Mouse (Mus musculus) embryonic facial prominence, embryonic 15.5 days (tissue): Measurements from ENCODE around the gene Kcnq1. TPM values are rescaled to one million over a fixed set of nuclear protein-coding genes. Genes with fewer than 3 reads are reported as not detected.
A peak's percentile ranks its signal among the peaks of the same experiment; 100 is the strongest.

Experiments
- ATAC-seq: fragments of 200-750 bp; cut with Nextera tagmentation; 2 replicates; pipeline ENCODE4 v1.8.0; 2017; ENCODE audit warnings: low read depth, moderate TSS enrichment; ENCODE audit not compliant: insufficient number of reproducible peaks, low FRiP score, low TSS enrichment
- H3K27ac ChIP-seq: fragments of 300-500 bp; sonication (generic); replicated peaks from 2 replicates; pipeline ENCODE4 v1.5.1; 2015; ENCODE audit warnings: mild to moderate bottlenecking, inconsistent platforms
- H3K27me3 ChIP-seq: fragments of 300-500 bp; sonication (generic); 2 replicates; pipeline ENCODE4 v1.6.1; 2015; ENCODE audit warnings: inconsistent platforms
- H3K36me3 ChIP-seq: fragments of 300-500 bp; sonication (generic); 2 replicates; pipeline ENCODE4 v1.6.1; 2015; ENCODE audit warnings: mild to moderate bottlenecking, inconsistent platforms
- H3K4me1 ChIP-seq: fragments of 300-500 bp; sonication (generic); 2 replicates; pipeline ENCODE4 v1.6.1; 2015; ENCODE audit warnings: inconsistent platforms
- H3K4me2 ChIP-seq: fragments of 300-500 bp; sonication (generic); replicated peaks from 2 replicates; pipeline ENCODE4 v1.6.1; 2015; ENCODE audit warnings: mild to moderate bottlenecking, inconsistent platforms
- H3K4me3 ChIP-seq: fragments of 300-500 bp; sonication (generic); replicated peaks from 2 replicates; pipeline ENCODE4 v1.5.1; 2015; ENCODE audit warnings: mild to moderate bottlenecking, inconsistent platforms
- H3K9ac ChIP-seq: fragments of 300-500 bp; sonication (generic); 2 replicates; pipeline ENCODE4 v1.6.1; 2015; ENCODE audit warnings: inconsistent platforms
- H3K9me3 ChIP-seq: fragments of 300-500 bp; sonication (generic); replicated peaks from 2 replicates; pipeline ENCODE4 v1.6.1; 2016; ENCODE audit warnings: inconsistent platforms
- WGBS: fragments of 180-500 bp; shearing (Covaris S2); methylation state at CpG from one replicate; pipeline ENCODE4 v1.1.7; 2015; 5-methylcytosine and 5-hydroxymethylcytosine counted together
- polyA plus RNA-seq: library from polyadenylated mRNA; unstranded; fragments of >200 nt; fragmentation: Nextera tagmentation; extraction: Ambion mirVana; gene quantifications from 2 replicates; pipeline ENCODE4 v1.2.1, GENCODE M21; 2015

Kcnq1 gene
- polyA plus RNA-seq, 1 experiment from 2014 or later: 1.4 TPM

GRCm38 (mm10) chr7:143419585-143420160, 313.5 kb downstream of the Kcnq1 start:
- Histone ChIP-seq H3K4me2 (no peak overlapping the region), H3K27me3 (no peaks in the 10 kb centered on the region), H3K27ac (no peak overlapping the region), H3K9ac (no peak overlapping the region), H3K9me3 (no peaks in the 10 kb centered on the region), H3K4me1 (peaks cover 22% of the 10 kb centered on the region), H3K36me3 (no peaks in the 10 kb centered on the region), H3K4me3 (no peak overlapping the region)
- no peak for ATAC-seq
- 79% methylated on average over 4 of the region's 4 CpGs for WGBS

GRCm38 (mm10) chr7:143428142-143428813, 322.1 kb downstream of the Kcnq1 start:
- no peak overlapping the region for H3K4me3 ChIP-seq
- no peak overlapping the region for H3K4me2 ChIP-seq
- no peaks in the 10 kb centered on the region for H3K36me3 ChIP-seq
- no peak for ATAC-seq
- H3K4me1 ChIP-seq: peaks cover 4% of the 10 kb centered on the region; the same call in 1 of the 2 replicates
- H3K27ac ChIP-seq: no peak overlapping the region
- 71% methylated on average over 23 of the region's 23 CpGs for WGBS
- H3K9ac ChIP-seq: no peak overlapping the region
- H3K9me3 ChIP-seq: no peaks in the 10 kb centered on the region
- no peaks in the 10 kb centered on the region for H3K27me3 ChIP-seq

DNA sequence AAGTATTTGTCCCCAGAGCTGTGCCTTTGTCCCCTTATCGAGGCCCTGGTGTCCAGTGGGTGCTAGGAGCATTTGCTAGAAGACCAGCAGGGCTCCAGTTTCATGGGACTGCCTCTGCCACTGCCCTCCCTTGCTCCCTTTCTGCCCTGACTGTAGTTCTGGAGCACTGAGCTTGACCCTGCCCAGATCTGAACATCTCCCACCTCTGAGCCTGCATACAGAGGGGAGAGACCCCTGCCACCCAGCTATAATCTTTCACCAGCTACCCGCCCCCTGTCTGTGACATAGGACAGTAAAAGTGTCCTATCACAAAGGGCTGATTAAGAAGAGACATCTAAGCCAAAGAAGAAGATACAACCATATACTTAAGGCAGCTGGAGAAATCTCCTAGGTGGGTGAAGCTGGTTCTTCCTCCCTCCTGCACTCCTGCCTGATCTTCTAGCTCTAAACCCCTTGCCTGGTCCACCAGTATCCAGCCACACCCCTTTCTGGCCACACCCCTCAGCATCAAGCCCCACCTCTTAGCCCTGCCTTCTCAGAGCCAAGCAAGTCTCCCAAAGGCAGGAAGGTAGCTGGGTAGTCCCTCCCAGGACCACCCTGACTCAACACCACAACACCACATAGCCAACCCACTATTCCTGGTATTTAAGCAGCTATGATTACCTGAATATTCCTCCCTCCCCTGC, 322.8 kb downstream of the Kcnq1 start:
- Histone ChIP-seq H3K4me2 (no peak overlapping the region), H3K9me3 (no peaks in the 10 kb centered on the region), H3K36me3 (no peaks in the 10 kb centered on the region), H3K27ac (no peak overlapping the region), H3K27me3 (no peaks in the 10 kb centered on the region), H3K4me1 (peaks cover 8% of the 10 kb centered on the region; the same call in 1 of the 2 replicates), H3K9ac (no peak overlapping the region), H3K4me3 (no peak overlapping the region)
- 76% methylated on average over 2 of the region's 2 CpGs for WGBS
- no peak for ATAC-seq

DNA sequence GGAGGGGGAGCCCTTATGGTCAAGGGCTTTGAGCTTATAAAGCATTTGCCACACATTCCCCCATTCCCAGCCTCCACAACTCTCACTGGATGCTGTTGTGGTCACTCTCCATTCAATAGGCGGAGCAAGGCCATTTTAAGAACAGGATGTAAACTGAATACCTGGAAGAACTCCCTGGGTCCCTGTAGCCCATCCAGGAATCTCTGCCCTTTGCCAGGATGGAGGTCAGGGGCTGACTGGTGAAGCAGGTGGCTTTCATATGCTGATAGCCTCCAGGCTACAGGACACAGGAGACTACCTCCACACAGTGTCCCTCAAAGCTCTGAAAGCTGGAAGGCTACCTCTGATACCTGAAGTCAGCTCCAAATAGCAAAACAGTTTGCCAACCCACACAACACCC, 326.5 kb downstream of the Kcnq1 start:
- Histone ChIP-seq H3K27me3 (no peaks in the 10 kb centered on the region), H3K4me3 (no peak overlapping the region), H3K4me2 (no peak overlapping the region), H3K27ac (no peak overlapping the region), H3K4me1 (peaks cover 12% of the 10 kb centered on the region), H3K36me3 (no peaks in the 10 kb centered on the region), H3K9ac (no peak overlapping the region), H3K9me3 (no peaks in the 10 kb centered on the region)
- WGBS: 71% methylated on average over 1 of the region's 1 CpGs
- no peak for ATAC-seq

GRCm38 (mm10) chr7:143433331-143433730, 327.2 kb downstream of the Kcnq1 start:
- Histone ChIP-seq H3K4me1 (peaks cover 17% of the 10 kb centered on the region), H3K9me3 (no peaks in the 10 kb centered on the region), H3K4me3 (no peak overlapping the region), H3K27ac (no peak overlapping the region), H3K27me3 (no peaks in the 10 kb centered on the region), H3K36me3 (no peaks in the 10 kb centered on the region), H3K9ac (0 out of 2 replicates have a peak overlapping the region, but pooled peaks have one; percentile 0), H3K4me2 (no peak overlapping the region)
- 65% methylated on average over 7 of the region's 7 CpGs for WGBS
- ATAC-seq: no peak

- H3K36me3 ChIP-seq: no peaks in the 10 kb centered on the region
- WGBS: 21% methylated on average over 18 of the region's 18 CpGs
- H3K27me3 ChIP-seq: peaks cover under 1% of the 10 kb centered on the region; the same call in 1 of the 2 replicates
- H3K9me3 ChIP-seq: no peaks in the 10 kb centered on the region
- peak overlapping the region; percentile 90 for H3K4me2 ChIP-seq
- H3K9ac ChIP-seq: peak overlapping the region; percentile 53
- 0 out of 2 replicates have a peak, but pooled peaks have one; percentile 29 for ATAC-seq
- peaks cover 20% of the 10 kb centered on the region for H3K4me1 ChIP-seq
- no peak overlapping the region; the same call in 1 of the 2 replicates for H3K27ac ChIP-seq
- peak overlapping the region; percentile 49 for H3K4me3 ChIP-seq
These were observed 331.2 kb downstream of the Kcnq1 start for GRCm38 (mm10) chr7:143437231-143437893.

- no peaks in the 10 kb centered on the region for H3K9me3 ChIP-seq
- H3K27ac ChIP-seq: peak overlapping the region; percentile 34; the same call in 1 of the 2 replicates
- H3K4me1 ChIP-seq: peaks cover 19% of the 10 kb centered on the region
- H3K9ac ChIP-seq: peak overlapping the region; percentile 53
- peak overlapping the region; percentile 49 for H3K4me3 ChIP-seq
- ATAC-seq: no peak; the same call in 1 of the 2 replicates
- peaks cover 7% of the 10 kb centered on the region; the same call in 1 of the 2 replicates for H3K27me3 ChIP-seq
- H3K36me3 ChIP-seq: no peaks in the 10 kb centered on the region
- WGBS: under 1% methylated on average over 62 of the region's 63 CpGs
- peak overlapping the region; percentile 90 for H3K4me2 ChIP-seq
These were observed 331.9 kb downstream of the Kcnq1 start for GRCm38 (mm10) chr7:143437894-143438581.

DNA sequence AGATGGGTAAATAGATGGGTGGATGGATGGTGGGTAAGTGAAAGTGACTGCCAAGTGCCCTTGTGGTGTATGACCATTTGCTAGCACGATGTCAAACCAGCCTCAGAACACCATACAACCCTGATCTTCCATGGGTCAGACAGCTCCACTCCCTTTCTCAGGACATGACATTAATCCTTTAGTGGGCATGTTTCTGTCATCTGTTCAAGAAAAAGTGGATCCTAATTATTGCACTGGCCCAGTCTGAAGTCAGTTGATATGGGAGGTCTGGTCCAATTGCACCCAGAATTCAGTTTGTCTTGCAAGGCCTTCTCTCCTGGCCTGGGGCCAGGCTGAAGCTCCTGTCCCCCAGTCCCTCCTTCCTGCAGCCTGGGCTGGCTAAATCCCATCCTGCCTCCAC, 332.8 kb downstream of the Kcnq1 start:
- H3K4me1 ChIP-seq: peaks cover 12% of the 10 kb centered on the region
- H3K27me3 ChIP-seq: peaks cover 16% of the 10 kb centered on the region
- no peak for ATAC-seq
- H3K9ac ChIP-seq: no peak overlapping the region
- H3K27ac ChIP-seq: no peak overlapping the region
- H3K36me3 ChIP-seq: no peaks in the 10 kb centered on the region
- H3K4me3 ChIP-seq: no peak overlapping the region
- 57% methylated on average over 1 of the region's 1 CpGs for WGBS
- H3K4me2 ChIP-seq: no peak overlapping the region
- no peaks in the 10 kb centered on the region for H3K9me3 ChIP-seq

GRCm38 (mm10) chr7:143444580-143444954, 338.4 kb downstream of the Kcnq1 start:
- Histone ChIP-seq H3K4me2 (peak overlapping the region; percentile 68; the same call in 1 of the 2 replicates), H3K27me3 (peaks cover 54% of the 10 kb centered on the region), H3K9ac (no peak overlapping the region), H3K4me1 (peaks cover 18% of the 10 kb centered on the region), H3K27ac (no peak overlapping the region), H3K4me3 (no peak overlapping the region), H3K36me3 (no peaks in the 10 kb centered on the region), H3K9me3 (no peaks in the 10 kb centered on the region)
- WGBS: 49% methylated on average over 8 of the region's 8 CpGs
- ATAC-seq: no peak

DNA sequence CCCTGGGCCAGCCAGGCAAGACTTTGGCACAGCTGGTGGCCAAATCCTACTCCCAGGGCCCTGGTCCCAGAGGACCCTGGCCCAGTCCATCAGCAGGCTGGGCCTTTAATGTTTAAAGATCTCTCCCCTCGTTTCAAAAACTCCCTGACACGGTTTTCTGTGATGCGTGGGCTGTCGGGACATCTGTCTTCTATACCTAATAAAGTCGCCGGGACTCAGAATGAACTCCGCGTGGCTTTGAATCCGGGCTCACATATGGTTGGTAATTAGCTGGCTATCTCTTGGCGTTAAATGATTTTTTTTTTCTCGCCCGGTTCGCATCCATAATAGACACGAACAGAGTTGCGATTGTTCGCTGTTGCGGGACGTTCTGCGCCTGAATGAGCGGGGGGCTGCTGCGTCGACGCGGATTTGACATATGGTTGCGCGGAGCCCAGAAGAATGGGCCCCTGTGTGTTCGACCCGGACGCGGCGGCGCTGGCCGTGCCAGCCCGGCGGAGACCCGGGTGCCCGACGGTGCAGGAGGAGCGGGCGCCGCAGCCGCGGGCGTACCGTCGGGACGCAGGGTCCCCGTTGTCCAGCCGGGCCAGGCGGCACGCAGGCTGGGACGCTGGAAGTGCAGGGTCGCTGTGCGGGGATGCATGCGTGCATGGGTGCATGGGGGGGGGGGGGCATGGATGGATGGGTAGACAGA, 338.9 kb downstream of the Kcnq1 start:
- WGBS: 3% methylated on average over 54 of the region's 55 CpGs
- peaks cover 18% of the 10 kb centered on the region for H3K4me1 ChIP-seq
- peaks cover 54% of the 10 kb centered on the region for H3K27me3 ChIP-seq
- peak overlapping the region; percentile 36 for H3K4me3 ChIP-seq
- no peak overlapping the region for H3K9ac ChIP-seq
- no peak overlapping the region for H3K27ac ChIP-seq
- ATAC-seq: no peak
- no peaks in the 10 kb centered on the region for H3K36me3 ChIP-seq
- peak overlapping the region; percentile 68 for H3K4me2 ChIP-seq
- no peaks in the 10 kb centered on the region for H3K9me3 ChIP-seq
